Mouse (Mus musculus): ENCODE results near the gene Ptpra. TPM values are rescaled to one million over a fixed set of nuclear protein-coding genes. Genes with fewer than 3 reads are reported as not detected.
A peak's percentile ranks its signal among the peaks of the same experiment; 100 is the strongest.

The Ptpra gene
- total and polyA plus RNA-seq, 2 experiments from 2014 or later, result 154 to 162 TPM

- DNase-seq (peak; percentile 45), ATAC-seq (peak; percentile 62; the same call in 1 of the 2 replicates)
- TF ChIP-seq CTCF (IDR thresholded peaks at IDR 0.05; ENCODE audit: low read depth), result peak; percentile 52
- Histone ChIP-seq H3K4me2 (ENCODE audit: low read depth) (no peak overlapping the region), H3K4me3 (ENCODE audit: low read depth, low read length) (no peak overlapping the region), H3K4me1 (ENCODE audit: insufficient read depth) (no peaks in the 10 kb centered on the region), H3K27me3 (ENCODE audit: insufficient read depth, low read length) (no peaks in the 10 kb centered on the region), H3K9ac (no peak overlapping the region), H3K27ac (ENCODE audit: low read depth, low read length) (no peak overlapping the region), H3K9me3 (ENCODE audit: low read length) (no peaks in the 10 kb centered on the region), H3K36me3 (ENCODE audit: insufficient read depth) (peaks cover 65% of the 10 kb centered on the region)
- 80% methylated on average over 6 of the region's 6 CpGs for WGBS
Observed at GRCm38 (mm10) chr2:130528457-130528856, 78.4 kb downstream of the Ptpra start.

- H3K27me3 ChIP-seq (ENCODE audit: insufficient read depth, low read length), result no peaks in the 10 kb centered on the region
- H3K27ac ChIP-seq (ENCODE audit: low read depth, low read length), result no peak overlapping the region
- no peak overlapping the region for H3K4me3 ChIP-seq (ENCODE audit: low read depth, low read length)
- no peaks in the 10 kb centered on the region for H3K9me3 ChIP-seq (ENCODE audit: low read length)
- peaks cover 64% of the 10 kb centered on the region for H3K36me3 ChIP-seq (ENCODE audit: insufficient read depth)
- no peak overlapping the region for H3K9ac ChIP-seq
- no peak for ATAC-seq
- H3K4me2 ChIP-seq (ENCODE audit: low read depth), result no peak overlapping the region
- no peak for TF ChIP-seq CTCF (IDR thresholded peaks at IDR 0.05; ENCODE audit: low read depth)
- WGBS, result 95% methylated on average over 2 of the region's 2 CpGs
- H3K4me1 ChIP-seq (ENCODE audit: insufficient read depth), result no peaks in the 10 kb centered on the region
- DNase-seq, result no peak
Observed at GRCm38 (mm10) chr2:130529290-130529689, 79.2 kb downstream of the Ptpra start.

GRCm38 (mm10) chr2:130529925-130530324, 79.8 kb downstream of the Ptpra start:
- 74% methylated on average over 7 of the region's 7 CpGs for WGBS
- no peak for TF ChIP-seq CTCF (IDR thresholded peaks at IDR 0.05; ENCODE audit: low read depth)
- H3K36me3 ChIP-seq (ENCODE audit: insufficient read depth), result peaks cover 68% of the 10 kb centered on the region

GRCm38 (mm10) chr2:130532201-130532600, 82.1 kb downstream of the Ptpra start:
- Histone ChIP-seq H3K27ac (ENCODE audit: low read depth, low read length) (no peak overlapping the region), H3K4me1 (ENCODE audit: insufficient read depth) (no peaks in the 10 kb centered on the region), H3K36me3 (ENCODE audit: insufficient read depth) (peaks cover 76% of the 10 kb centered on the region), H3K27me3 (ENCODE audit: insufficient read depth, low read length) (no peaks in the 10 kb centered on the region), H3K9me3 (ENCODE audit: low read length) (no peaks in the 10 kb centered on the region), H3K4me2 (ENCODE audit: low read depth) (no peak overlapping the region), H3K9ac (no peak overlapping the region), H3K4me3 (ENCODE audit: low read depth, low read length) (no peak overlapping the region)
- ATAC-seq (no peak), DNase-seq (no peak)
- TF ChIP-seq CTCF (IDR thresholded peaks at IDR 0.05; ENCODE audit: low read depth), result no peak
- 93% methylated on average over 2 of the region's 2 CpGs for WGBS

More at GRCm38 (mm10) chr2:130529925-130530324, 79.8 kb downstream of the Ptpra start:
- Histone ChIP-seq H3K9me3 (ENCODE audit: low read length) (no peaks in the 10 kb centered on the region), H3K4me2 (ENCODE audit: low read depth) (no peak overlapping the region), H3K4me1 (ENCODE audit: insufficient read depth) (no peaks in the 10 kb centered on the region), H3K4me3 (ENCODE audit: low read depth, low read length) (no peak overlapping the region), H3K27ac (ENCODE audit: low read depth, low read length) (no peak overlapping the region), H3K9ac (no peak overlapping the region), H3K27me3 (ENCODE audit: insufficient read depth, low read length) (no peaks in the 10 kb centered on the region)
- DNase-seq (no peak), ATAC-seq (no peak)

- no peaks in the 10 kb centered on the region for H3K9me3 ChIP-seq (ENCODE audit: low read length)
- H3K4me2 ChIP-seq (ENCODE audit: low read depth), result no peak overlapping the region
- H3K9ac ChIP-seq, result no peak overlapping the region
- H3K4me3 ChIP-seq (ENCODE audit: low read depth, low read length), result no peak overlapping the region
- DNase-seq (no peak), ATAC-seq (no peak)
- no peak overlapping the region for H3K27ac ChIP-seq (ENCODE audit: low read depth, low read length)
- WGBS, result 90% methylated on average over 6 of the region's 6 CpGs
- peaks cover 84% of the 10 kb centered on the region for H3K36me3 ChIP-seq (ENCODE audit: insufficient read depth)
- no peak for TF ChIP-seq CTCF (IDR thresholded peaks at IDR 0.05; ENCODE audit: low read depth)
- no peaks in the 10 kb centered on the region for H3K4me1 ChIP-seq (ENCODE audit: insufficient read depth)
- no peaks in the 10 kb centered on the region for H3K27me3 ChIP-seq (ENCODE audit: insufficient read depth, low read length)
Observed at GRCm38 (mm10) chr2:130535017-130535416, 84.9 kb downstream of the Ptpra start.

GRCm38 (mm10) chr2:130536890-130537289, 86.8 kb downstream of the Ptpra start:
- TF ChIP-seq CTCF (IDR thresholded peaks at IDR 0.05; ENCODE audit: low read depth), result no peak
- H3K9me3 ChIP-seq (ENCODE audit: low read length), result no peaks in the 10 kb centered on the region
- no peak overlapping the region for H3K4me2 ChIP-seq (ENCODE audit: low read depth)
- H3K4me3 ChIP-seq (ENCODE audit: low read depth, low read length), result no peak overlapping the region
- ATAC-seq (no peak), DNase-seq (no peak)
- no peak overlapping the region for H3K27ac ChIP-seq (ENCODE audit: low read depth, low read length)
- H3K27me3 ChIP-seq (ENCODE audit: insufficient read depth, low read length), result no peaks in the 10 kb centered on the region
- H3K4me1 ChIP-seq (ENCODE audit: insufficient read depth), result no peaks in the 10 kb centered on the region
- no peak overlapping the region for H3K9ac ChIP-seq
- peaks cover 88% of the 10 kb centered on the region for H3K36me3 ChIP-seq (ENCODE audit: insufficient read depth)
- WGBS, result 75% methylated on average over 3 of the region's 3 CpGs

GRCm38 (mm10) chr2:130538876-130539546, 88.9 kb downstream of the Ptpra start:
- Histone ChIP-seq H3K27me3 (ENCODE audit: insufficient read depth, low read length) (no peaks in the 10 kb centered on the region), H3K4me2 (ENCODE audit: low read depth) (no peak overlapping the region), H3K4me3 (ENCODE audit: low read depth, low read length) (no peak overlapping the region), H3K36me3 (ENCODE audit: insufficient read depth) (peaks cover 91% of the 10 kb centered on the region), H3K27ac (ENCODE audit: low read depth, low read length) (no peak overlapping the region), H3K4me1 (ENCODE audit: insufficient read depth) (no peaks in the 10 kb centered on the region), H3K9ac (no peak overlapping the region), H3K9me3 (ENCODE audit: low read length) (no peaks in the 10 kb centered on the region)
- DNase-seq, result no peak
- TF ChIP-seq CTCF (IDR thresholded peaks at IDR 0.05; ENCODE audit: low read depth), result no peak
- no peak for ATAC-seq
- WGBS, result 94% methylated on average over 8 of the region's 8 CpGs
